Mouse (Mus musculus): ENCODE results near the gene Serpina3n. TPM values are rescaled to one million over a fixed set of nuclear protein-coding genes. Genes with fewer than 3 reads are reported as not detected.
A peak's percentile ranks its signal among the peaks of the same experiment; 100 is the strongest.
"Not testable (repeated sequence)": the region's sequence is repeated elsewhere in the genome, so short reads cannot be mapped to it uniquely, and the experiment has no call there.

The Serpina3n gene
- polyA plus RNA-seq, 1 experiment: 7.0 TPM

DNA sequence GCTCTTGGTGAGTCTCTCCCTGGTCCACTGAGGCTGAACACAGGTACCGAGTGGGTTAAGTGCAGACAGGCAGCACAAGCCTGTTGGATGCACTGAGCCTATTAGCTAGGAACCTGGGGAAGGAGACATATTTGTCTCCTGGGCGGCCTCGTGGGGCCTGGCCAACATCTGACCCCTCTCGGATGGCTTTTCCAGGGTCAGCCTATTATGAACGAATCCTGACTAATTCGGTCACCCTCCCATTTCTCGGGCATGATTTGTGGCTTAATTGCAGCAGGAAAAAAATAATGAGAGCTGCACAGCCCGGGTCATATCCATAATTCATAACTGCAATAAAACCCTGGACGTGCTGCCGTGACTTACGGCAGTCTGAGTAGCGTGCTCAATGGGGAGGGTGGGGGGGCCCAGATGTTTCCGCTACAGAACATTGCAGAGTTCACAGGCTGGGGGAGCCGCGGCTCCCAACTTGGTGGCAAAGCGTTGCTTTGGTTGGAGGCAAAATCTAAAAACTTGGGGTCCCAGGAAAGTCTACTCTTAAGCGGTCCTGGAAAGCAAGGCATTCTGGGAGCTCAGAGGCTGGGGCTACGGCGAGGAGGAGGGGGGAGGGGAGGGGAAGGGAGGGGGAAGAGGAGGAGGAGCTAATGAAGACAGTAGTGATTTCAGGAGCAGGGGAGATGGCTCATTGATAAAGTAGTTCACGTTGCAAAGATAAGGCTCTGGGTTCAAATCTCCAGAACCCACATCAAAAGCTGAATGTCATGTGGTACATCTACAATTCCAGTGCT lies 27.6 kb downstream of the Serpina3n start:
- Histone ChIP-seq H3K27me3 (ENCODE audit: control insufficient read depth, insufficient read depth, low read length) (0 out of 2 replicates have a peak, but pooled peaks cover 2% of the 10 kb centered on the region), H3K36me3 (ENCODE audit: control insufficient read depth, insufficient read depth, low read length) (no peaks in the 10 kb centered on the region), H3K4me1 (ENCODE audit: control insufficient read depth, insufficient read depth, insufficient read length, low read length) (0 out of 2 replicates have a peak, but pooled peaks cover 2% of the 10 kb centered on the region), H3K27ac (ENCODE audit: insufficient read depth, low read depth, low read length) (no peak overlapping the region), H3K4me3 (ENCODE audit: low read depth, low read length) (no peak overlapping the region)
- TF ChIP-seq POLR2A (IDR thresholded peaks at IDR 0.05; ENCODE audit: low read depth, low read length) (no peak), CTCF (IDR thresholded peaks at IDR 0.05; ENCODE audit: extremely low read depth, insufficient read length, insufficient replicate concordance, low read depth, low read length) (no peak)
- WGBS: 46% methylated on average over 20 of the region's 20 CpGs

DNA sequence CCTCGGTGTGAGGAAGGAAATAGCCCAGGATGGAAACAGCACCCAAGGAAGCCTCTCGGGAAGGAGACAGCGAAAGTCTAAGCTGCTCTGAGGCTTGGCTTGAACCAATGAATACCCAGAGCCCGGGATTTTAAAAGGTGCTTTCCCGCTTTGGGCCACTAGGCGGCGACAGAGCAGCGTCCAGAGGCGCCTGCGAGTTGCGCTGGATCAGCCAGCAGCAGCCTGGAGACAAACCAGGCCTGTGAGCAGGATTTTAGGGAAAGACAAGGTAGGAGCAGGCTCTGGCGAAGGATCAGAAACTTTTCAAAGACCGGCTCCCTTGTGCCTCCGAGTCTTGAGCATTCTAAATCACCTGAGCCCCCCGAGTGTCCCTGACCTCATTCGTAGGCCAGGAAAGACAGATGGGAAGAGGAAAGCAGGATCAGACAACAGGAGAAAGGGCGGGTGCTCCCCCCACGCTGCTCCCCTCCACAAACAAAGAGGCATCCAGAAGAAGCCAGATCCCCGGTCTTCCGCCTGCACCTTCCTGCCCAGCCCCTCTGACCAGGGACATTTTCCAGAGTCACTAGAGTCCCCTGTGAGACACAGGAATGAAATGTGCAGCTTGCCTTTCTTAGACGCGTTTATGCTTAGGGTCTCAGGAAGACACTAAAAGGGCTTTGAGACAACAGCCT lies 33.7 kb downstream of the Serpina3n start:
- 19% methylated on average over 22 of the region's 22 CpGs for WGBS
- Histone ChIP-seq H3K27ac (ENCODE audit: insufficient read depth, low read depth, low read length) (no peak overlapping the region), H3K36me3 (ENCODE audit: control insufficient read depth, insufficient read depth, low read length) (no peaks in the 10 kb centered on the region), H3K4me3 (ENCODE audit: low read depth, low read length) (no peak overlapping the region), H3K4me1 (ENCODE audit: control insufficient read depth, insufficient read depth, insufficient read length, low read length) (no peaks in the 10 kb centered on the region), H3K27me3 (ENCODE audit: control insufficient read depth, insufficient read depth, low read length) (no peaks in the 10 kb centered on the region)
- TF ChIP-seq POLR2A (IDR thresholded peaks at IDR 0.05; ENCODE audit: low read depth, low read length) (no peak), CTCF (IDR thresholded peaks at IDR 0.05; ENCODE audit: extremely low read depth, insufficient read length, insufficient replicate concordance, low read depth, low read length) (peak; percentile 90)

DNA sequence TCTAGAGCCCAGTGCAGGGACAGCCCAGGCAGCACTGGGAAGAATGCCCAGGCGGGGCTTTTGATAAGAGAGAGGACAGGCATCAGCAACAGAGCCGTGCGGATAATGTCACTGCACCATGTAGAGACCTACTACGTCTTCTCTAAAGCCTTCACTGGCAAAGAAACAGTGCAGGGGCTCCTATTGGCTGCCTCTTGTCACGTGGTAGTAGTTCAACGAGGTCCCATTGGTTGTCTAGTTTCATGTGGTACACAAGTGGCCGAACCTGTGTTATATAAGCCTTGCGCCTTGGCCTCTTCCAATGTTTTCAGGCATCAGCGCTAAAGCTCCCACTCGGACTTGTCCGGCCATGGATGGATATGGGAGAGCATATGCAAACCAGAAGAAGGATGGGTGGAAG lies 37.2 kb downstream of the Serpina3n start:
- H3K4me1 ChIP-seq (ENCODE audit: control insufficient read depth, insufficient read depth, insufficient read length, low read length): no peaks in the 10 kb centered on the region
- TF ChIP-seq POLR2A (IDR thresholded peaks at IDR 0.05; ENCODE audit: low read depth, low read length) (no peak), CTCF (IDR thresholded peaks at IDR 0.05; ENCODE audit: extremely low read depth, insufficient read length, insufficient replicate concordance, low read depth, low read length) (no peak)
- 71% methylated on average over 11 of the region's 11 CpGs for WGBS
- no peak overlapping the region for H3K27ac ChIP-seq (ENCODE audit: insufficient read depth, low read depth, low read length)
- no peaks in the 10 kb centered on the region for H3K36me3 ChIP-seq (ENCODE audit: control insufficient read depth, insufficient read depth, low read length)
- H3K27me3 ChIP-seq (ENCODE audit: control insufficient read depth, insufficient read depth, low read length): no peaks in the 10 kb centered on the region
- no peak overlapping the region for H3K4me3 ChIP-seq (ENCODE audit: low read depth, low read length)

DNA sequence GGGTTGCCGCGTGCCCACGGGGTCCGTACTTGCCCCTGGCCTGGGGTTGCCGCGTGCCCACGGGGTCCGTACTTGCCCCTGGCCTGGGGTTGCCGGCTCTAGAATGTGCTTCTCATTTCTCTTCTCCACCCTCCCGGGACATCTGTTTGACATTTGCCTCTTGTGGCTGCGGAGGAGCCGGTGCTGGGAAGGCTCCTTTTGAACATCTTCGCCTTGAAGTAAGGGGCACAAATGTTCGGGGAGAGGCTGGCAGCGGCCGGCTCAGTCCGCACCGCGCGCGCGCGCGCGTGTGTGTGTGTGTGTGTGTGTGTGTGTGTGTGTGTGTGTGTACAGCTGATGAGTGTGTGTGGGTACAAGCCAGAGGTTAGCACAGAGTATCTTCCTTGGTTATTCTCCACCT lies 40.5 kb downstream of the Serpina3n start:
- WGBS: 82% methylated on average over 25 of the region's 25 CpGs
- H3K4me3 ChIP-seq (ENCODE audit: low read depth, low read length); H3K36me3 ChIP-seq (ENCODE audit: control insufficient read depth, insufficient read depth, low read length); H3K4me1 ChIP-seq (ENCODE audit: control insufficient read depth, insufficient read depth, insufficient read length, low read length); H3K27ac ChIP-seq (ENCODE audit: insufficient read depth, low read depth, low read length); H3K27me3 ChIP-seq (ENCODE audit: control insufficient read depth, insufficient read depth, low read length): not testable (repeated sequence)

DNA sequence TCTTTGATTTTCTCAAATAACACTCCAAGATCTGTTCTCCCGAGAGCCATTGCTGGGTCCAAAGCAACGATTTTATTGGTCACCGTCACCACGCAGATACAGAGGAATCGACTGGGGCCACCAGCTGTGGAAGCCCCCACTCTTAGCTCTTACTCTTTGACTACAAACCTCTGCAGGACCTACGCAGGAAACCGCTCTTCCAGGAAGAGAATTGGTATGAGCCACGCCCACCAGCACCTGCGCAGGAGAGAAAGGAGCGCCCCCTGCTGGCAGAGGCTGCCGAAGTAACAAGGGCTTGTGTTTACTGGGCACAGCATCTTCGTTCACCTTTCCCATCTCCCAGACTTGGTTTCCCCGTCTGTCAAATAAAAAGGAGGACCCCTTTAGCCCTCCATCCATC lies 41.6 kb downstream of the Serpina3n start:
- Histone ChIP-seq H3K27me3 (ENCODE audit: control insufficient read depth, insufficient read depth, low read length) (no peaks in the 10 kb centered on the region), H3K36me3 (ENCODE audit: control insufficient read depth, insufficient read depth, low read length) (no peaks in the 10 kb centered on the region), H3K4me1 (ENCODE audit: control insufficient read depth, insufficient read depth, insufficient read length, low read length) (no peaks in the 10 kb centered on the region), H3K4me3 (ENCODE audit: low read depth, low read length) (no peak overlapping the region), H3K27ac (ENCODE audit: insufficient read depth, low read depth, low read length) (no peak overlapping the region)
- peak; percentile 76; the same call in 1 of the 2 replicates for TF ChIP-seq CTCF (IDR thresholded peaks at IDR 0.05; ENCODE audit: extremely low read depth, insufficient read length, insufficient replicate concordance, low read depth, low read length)
- no peak for TF ChIP-seq POLR2A (IDR thresholded peaks at IDR 0.05; ENCODE audit: low read depth, low read length)
- 28% methylated on average over 13 of the region's 13 CpGs for WGBS

DNA sequence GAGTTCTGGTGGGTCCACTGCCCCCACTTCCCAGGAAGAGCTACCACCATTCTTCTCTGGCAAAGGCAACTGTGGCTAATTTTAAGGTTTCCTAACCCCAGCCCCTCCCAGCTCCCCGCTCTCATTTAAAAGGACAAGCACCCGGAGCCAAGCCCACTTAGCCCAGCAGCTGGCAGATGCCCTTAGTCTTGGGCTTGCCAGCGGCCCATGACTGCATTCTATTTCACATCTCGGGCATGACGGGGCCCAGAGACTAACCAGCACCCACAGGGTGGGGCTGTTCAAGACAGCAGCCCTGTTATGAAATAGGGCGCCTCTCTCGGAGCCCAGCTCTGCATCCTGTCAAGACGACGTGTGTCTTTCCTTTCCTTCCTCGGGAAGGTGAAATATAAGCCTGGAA lies 43.7 kb downstream of the Serpina3n start:
- Histone ChIP-seq H3K27ac (ENCODE audit: insufficient read depth, low read depth, low read length) (no peak overlapping the region), H3K36me3 (ENCODE audit: control insufficient read depth, insufficient read depth, low read length) (no peaks in the 10 kb centered on the region), H3K4me3 (ENCODE audit: low read depth, low read length) (no peak overlapping the region), H3K4me1 (ENCODE audit: control insufficient read depth, insufficient read depth, insufficient read length, low read length) (no peaks in the 10 kb centered on the region), H3K27me3 (ENCODE audit: control insufficient read depth, insufficient read depth, low read length) (no peaks in the 10 kb centered on the region)
- 60% methylated on average over 10 of the region's 10 CpGs for WGBS
- TF ChIP-seq POLR2A (IDR thresholded peaks at IDR 0.05; ENCODE audit: low read depth, low read length) (no peak), CTCF (IDR thresholded peaks at IDR 0.05; ENCODE audit: extremely low read depth, insufficient read length, insufficient replicate concordance, low read depth, low read length) (no peak)

DNA sequence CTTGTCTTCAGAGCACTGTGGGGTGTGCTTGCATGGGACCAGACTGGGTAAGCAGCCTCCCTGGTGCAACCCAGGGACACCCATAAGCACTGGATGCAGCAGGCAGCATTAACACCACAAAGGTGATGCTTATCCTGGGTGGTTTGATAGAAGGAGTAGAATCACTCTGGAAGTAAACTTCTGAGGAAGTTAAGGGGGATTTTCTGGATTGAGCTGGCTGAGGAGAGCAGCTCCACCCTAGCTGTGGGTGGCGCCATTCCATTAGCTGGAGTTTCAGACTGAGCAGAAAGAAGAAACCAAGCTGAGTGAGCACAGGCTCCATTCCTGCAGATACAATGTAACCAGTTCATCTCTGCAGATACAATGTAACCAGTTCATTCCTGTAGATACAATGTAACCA lies 46.5 kb downstream of the Serpina3n start:
- Histone ChIP-seq H3K4me1 (ENCODE audit: control insufficient read depth, insufficient read depth, insufficient read length, low read length) (no peaks in the 10 kb centered on the region), H3K4me3 (ENCODE audit: low read depth, low read length) (no peak overlapping the region), H3K36me3 (ENCODE audit: control insufficient read depth, insufficient read depth, low read length) (no peaks in the 10 kb centered on the region), H3K27ac (ENCODE audit: insufficient read depth, low read depth, low read length) (no peak overlapping the region), H3K27me3 (ENCODE audit: control insufficient read depth, insufficient read depth, low read length) (no peaks in the 10 kb centered on the region)
- WGBS: 78% methylated on average over 1 of the region's 1 CpGs
- TF ChIP-seq POLR2A (IDR thresholded peaks at IDR 0.05; ENCODE audit: low read depth, low read length) (no peak), CTCF (IDR thresholded peaks at IDR 0.05; ENCODE audit: extremely low read depth, insufficient read length, insufficient replicate concordance, low read depth, low read length) (no peak)

Measured in small intestine, adult 2 months (tissue).